Mouse (Mus musculus): ENCODE results near the gene Cct6b. TPM values are rescaled to one million over a fixed set of nuclear protein-coding genes. Genes with fewer than 3 reads are reported as not detected.
"Not testable (repeated sequence)": the region's sequence is repeated elsewhere in the genome, so short reads cannot be mapped to it uniquely, and the experiment has no call there.

Cct6b gene
- total RNA-seq, 2 experiments from 2014 or later: not detected

- intact Hi-C loops (cut with DNase I): no loop called here
- no peak for TF ChIP-seq CTCF (IDR thresholded peaks at IDR 0.05)
- no peak overlapping the region for H3K27ac ChIP-seq
- no peak overlapping the region for H3K4me3 ChIP-seq
- DNase-seq (ENCODE audit: extremely low spot score in 1 of 2, low spot score in 2 of 2): no peak
Measured at GRCm38 (mm10) chr11:82695930-82696329, 68.2 kb downstream of the Cct6b start.

- H3K4me3 ChIP-seq; DNase-seq (ENCODE audit: extremely low spot score in 1 of 2, low spot score in 2 of 2); intact Hi-C loops (cut with DNase I); H3K27ac ChIP-seq: not testable (repeated sequence)
Measured at GRCm38 (mm10) chr11:82694947-82695346, 69.2 kb downstream of the Cct6b start.

- intact Hi-C loops (cut with DNase I): no loop called here
- DNase-seq (ENCODE audit: extremely low spot score in 1 of 2, low spot score in 2 of 2): no peak
- H3K27ac ChIP-seq: no peak overlapping the region
- H3K4me3 ChIP-seq: no peak overlapping the region
- TF ChIP-seq CTCF (IDR thresholded peaks at IDR 0.05): no peak
Measured at GRCm38 (mm10) chr11:82692668-82693067, 71.5 kb downstream of the Cct6b start.

- no peak for DNase-seq (ENCODE audit: extremely low spot score in 1 of 2, low spot score in 2 of 2)
- intact Hi-C loops (cut with DNase I): no loop called here
- TF ChIP-seq CTCF (IDR thresholded peaks at IDR 0.05): no peak
Measured at GRCm38 (mm10) chr11:82690476-82690875, 73.6 kb downstream of the Cct6b start.

GRCm38 (mm10) chr11:82687668-82688067 lies 76.5 kb downstream of the Cct6b start:
- intact Hi-C loops (cut with DNase I): no loop called here
- TF ChIP-seq CTCF (IDR thresholded peaks at IDR 0.05): no peak; the same call in 1 of the 2 replicates
- Histone ChIP-seq H3K27ac (no peak overlapping the region), H3K4me3 (no peak overlapping the region)
- DNase-seq (ENCODE audit: extremely low spot score in 1 of 2, low spot score in 2 of 2): peak in 1 of 2 experiments; percentile 17

More at GRCm38 (mm10) chr11:82690476-82690875, 73.6 kb downstream of the Cct6b start:
- Histone ChIP-seq H3K27ac (no peak overlapping the region), H3K4me3 (no peak overlapping the region)

- Histone ChIP-seq H3K4me3 (no peak overlapping the region), H3K27ac (no peak overlapping the region)
- no peak for TF ChIP-seq CTCF (IDR thresholded peaks at IDR 0.05)
- intact Hi-C loops (cut with DNase I): loop anchor here (1.0 to 5.0 kb wide), 4 partner anchors 71 to 447 kb away; no protein-coding TSS in a partner anchor
- DNase-seq (ENCODE audit: extremely low spot score in 1 of 2, low spot score in 2 of 2): peak; percentile 49 to 57
Measured at GRCm38 (mm10) chr11:82684676-82685075, 79.4 kb downstream of the Cct6b start.

- TF ChIP-seq CTCF (IDR thresholded peaks at IDR 0.05): peak; percentile 63
- peak; percentile 27 to 44 for DNase-seq (ENCODE audit: extremely low spot score in 1 of 2, low spot score in 2 of 2)
- intact Hi-C loops (cut with DNase I): loop anchor here (1.0 to 5.0 kb wide), 4 partner anchors 71 to 447 kb away; no protein-coding TSS in a partner anchor
- Histone ChIP-seq H3K4me3 (no peak overlapping the region), H3K27ac (no peak overlapping the region)
Measured at GRCm38 (mm10) chr11:82683765-82684505, 80.2 kb downstream of the Cct6b start.

GRCm38 (mm10) chr11:82678561-82678960 lies 85.6 kb downstream of the Cct6b start:
- intact Hi-C loops (cut with DNase I): no loop called here
- H3K4me3 ChIP-seq: no peak overlapping the region
- H3K27ac ChIP-seq: no peak overlapping the region
- no peak for DNase-seq (ENCODE audit: extremely low spot score in 1 of 2, low spot score in 2 of 2)
- no peak for TF ChIP-seq CTCF (IDR thresholded peaks at IDR 0.05)

Other genes with a start within 250 kb of the Cct6b start
- 10 to 100 TPM; 14.8 to 15.2 TPM for gene Zfp830, start within 50 bp of the Cct6b start, total RNA-seq (2021)
- 10 to 100 TPM; 21.1 to 21.9 TPM for gene Lig3, start 16.8 kb upstream of the Cct6b start, total RNA-seq (2021)
- gene Rffl, start 106.9 kb upstream of the Cct6b start, total RNA-seq (2021): 1 to 10 TPM; 8.8 to 9.1 TPM
- gene Rad51d, start 126.3 kb upstream of the Cct6b start, total RNA-seq (2021): 10 to 100 TPM; 16.9 to 19.8 TPM
- not detected for gene Fndc8, start 127.8 kb upstream of the Cct6b start, total RNA-seq (2021)
- 10 to 100 TPM; 41.0 to 45.8 TPM for gene Nle1, start 144.1 kb upstream of the Cct6b start, total RNA-seq (2021)
- gene Unc45b, start 146.2 kb upstream of the Cct6b start, total RNA-seq (2021): 1 to 10 TPM; 1.3 to 2.0 TPM
- gene Slfn5, start 187.0 kb upstream of the Cct6b start, total RNA-seq (2021): 1 to 10 TPM; 2.7 to 5.5 TPM
- under 1 TPM; 0.26 to 0.45 TPM for gene Slfn9, start 227.5 kb upstream of the Cct6b start, total RNA-seq (2021)